In the genomic region with DNA sequence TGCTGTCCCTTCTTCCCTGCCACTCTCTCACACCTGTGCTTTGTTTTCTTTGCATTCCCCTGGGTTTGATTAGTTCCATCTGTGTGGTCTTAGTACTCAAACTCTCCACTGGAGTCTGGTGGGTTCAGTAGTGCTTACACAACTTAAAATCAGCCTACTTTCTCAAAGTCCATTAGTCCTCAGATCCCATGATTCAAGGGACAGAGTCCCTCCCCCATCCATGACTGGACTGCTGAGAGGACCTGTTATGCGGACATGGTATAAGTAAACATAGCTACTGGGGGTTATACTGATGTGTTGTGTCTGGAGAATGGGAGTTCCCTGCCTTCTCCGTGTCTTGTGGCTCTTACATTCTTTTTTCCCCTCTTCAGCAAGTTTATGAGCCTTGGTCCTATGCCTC, we compare ENCODE assay signal across 14 mouse cellular contexts.
"Had no signal": no experiment of that assay in that cellular context is flagged by ENCODE, and none has a peak within 500 bp of the region (broad histone marks: within the 10 kb centered on the region; RNA-seq: fewer than 3 reads in every experiment).

No protein-coding gene starts in this region.

- H3K9me3 ChIP-seq: hindbrain, embryonic 15.5 days; limb, embryonic 12.5 days; limb, embryonic 15.5 days had no signal

- DNase-seq: kidney, postnatal 25 days; layer of hippocampus, postnatal 36 days; lung, embryonic 14.5 days; midbrain, embryonic 14.5 days; thymus, adult 18-20 months; thymus, postnatal 14 days; thymus, postnatal 4 days had no signal

- ATAC-seq: lung, postnatal 0 days had no signal

- H3K4me2 ChIP-seq: hindbrain, embryonic 15.5 days; limb, embryonic 12.5 days; limb, embryonic 15.5 days; lung, embryonic 14.5 days had no signal

- H3K27me3 ChIP-seq: hindbrain, embryonic 15.5 days; limb, embryonic 12.5 days; limb, embryonic 15.5 days had no signal

- H3K4me1 ChIP-seq: hindbrain, embryonic 15.5 days; limb, embryonic 15.5 days had no signal

- H3K27ac ChIP-seq: hindbrain, embryonic 15.5 days; left cerebral cortex, adult 2 months; limb, embryonic 12.5 days; limb, embryonic 15.5 days; liver, embryonic 14.5 days; macrophage had no signal

- H3K9ac ChIP-seq: hindbrain, embryonic 15.5 days; limb, embryonic 12.5 days; limb, embryonic 15.5 days; liver, embryonic 14.5 days; lung, embryonic 14.5 days had no signal

- H3K4me3 ChIP-seq: hindbrain, embryonic 15.5 days; left cerebral cortex, adult 2 months; limb, embryonic 12.5 days; limb, embryonic 15.5 days had no signal
